Mouse (Mus musculus): Measurements from ENCODE around the gene Pcyt1a.

- no peak for TF ChIP-seq POLR2A (IDR thresholded peaks at IDR 0.05; ENCODE audit: insufficient read depth, low read length)
- no peak for TF ChIP-seq CTCF (IDR thresholded peaks at IDR 0.05; ENCODE audit: low read depth, low read length)
Observed at GRCm38 (mm10) chr16:32463426-32463825, 32.7 kb downstream of the Pcyt1a start.
